Mouse (Mus musculus): ENCODE results near the gene Rapsn.

The Rapsn gene

DNA sequence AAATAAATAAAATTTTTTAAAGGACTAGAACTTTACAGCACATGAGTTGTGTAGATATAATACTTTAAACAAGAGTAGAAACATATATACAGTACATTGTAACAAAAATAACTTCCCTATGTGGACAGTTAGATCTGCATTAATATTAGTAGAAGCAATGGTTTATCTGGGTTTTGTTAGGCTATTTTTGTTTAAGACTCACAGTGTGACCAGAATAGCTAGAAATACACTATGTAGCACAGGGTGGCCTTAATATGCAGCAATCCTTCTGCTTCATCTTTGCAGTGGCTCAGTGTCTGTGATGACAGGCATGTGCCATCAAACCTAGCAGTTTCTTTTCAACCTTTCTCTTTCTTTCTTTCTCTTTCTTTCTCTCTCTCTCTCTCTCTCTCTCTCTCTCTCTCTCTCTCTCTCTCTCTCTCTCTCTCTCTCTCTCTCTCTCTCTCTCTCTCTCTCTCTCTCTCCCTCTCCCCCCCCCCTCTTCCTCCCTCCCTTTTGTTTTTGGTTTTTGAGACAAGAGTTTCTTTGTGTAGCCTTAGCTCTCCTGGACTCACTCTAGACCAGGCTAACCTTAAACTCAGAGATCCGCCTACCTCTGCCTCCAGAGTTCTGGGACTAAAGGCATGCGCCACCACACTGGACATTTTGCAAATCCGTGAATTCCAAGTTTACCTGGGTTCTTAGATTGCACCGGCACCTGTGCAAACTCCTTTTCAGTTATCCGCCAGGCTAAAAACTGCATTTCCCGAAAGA is 17.9 kb downstream of the Rapsn start:
- DNase-seq (ENCODE audit: low spot score), result no peak

DNA sequence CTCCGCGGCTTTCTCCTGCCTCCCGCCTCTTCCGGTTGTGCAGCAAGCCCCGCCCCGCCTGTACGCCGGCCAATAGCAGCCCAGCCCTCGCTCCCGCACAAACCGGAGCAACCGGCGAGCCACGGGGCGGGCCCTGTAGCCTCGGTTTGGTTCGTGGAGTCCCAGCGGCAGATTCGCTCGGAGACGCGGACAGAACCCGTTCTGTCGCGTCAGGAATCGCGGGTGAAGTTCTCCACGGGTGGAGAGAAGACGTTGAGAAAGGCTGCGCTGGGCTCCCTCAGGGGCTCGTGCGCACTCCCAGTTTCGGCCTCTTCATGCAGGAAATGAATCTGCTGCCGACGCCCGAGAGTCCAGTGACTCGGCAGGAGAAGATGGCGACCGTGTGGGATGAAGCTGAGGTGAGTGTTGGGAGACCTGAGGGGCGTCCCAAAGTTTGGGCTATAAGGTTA is 18.5 kb downstream of the Rapsn start, which contains the start of gene Psmc3:
Gene Psmc3, plus strand, starts transcription at position 76 of the 449 bp plus-strand sequence.
- DNase-seq (ENCODE audit: low spot score), result peak; percentile 94

GRCm38 (mm10) chr2:91058435-91058834 is 23.0 kb downstream of the Rapsn start:
- no peak for DNase-seq (ENCODE audit: low spot score)

DNA sequence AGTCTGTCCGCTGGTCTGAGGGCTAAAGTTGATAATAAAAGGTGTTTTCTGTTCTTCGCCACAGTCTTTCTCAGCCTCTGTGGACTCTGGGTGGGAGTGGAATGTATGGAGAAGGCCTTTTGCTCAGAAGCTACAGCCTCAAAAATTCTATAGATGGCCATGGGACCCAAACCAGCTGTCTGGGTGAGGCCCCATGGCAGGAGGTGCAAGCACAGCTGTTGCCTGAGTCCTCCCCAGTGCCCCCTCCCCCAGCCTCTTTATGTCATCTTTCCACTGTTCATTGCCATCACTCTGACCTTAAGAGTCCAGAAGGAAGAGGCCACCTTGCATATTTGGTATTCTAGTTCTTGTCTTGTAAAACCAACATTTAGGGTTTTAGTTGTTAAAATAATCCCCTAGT is 24.0 kb downstream of the Rapsn start:
- DNase-seq (ENCODE audit: low spot score), result no peak

- DNase-seq (ENCODE audit: low spot score), result no peak
Measured at GRCm38 (mm10) chr2:91060544-91061355, 25.3 kb downstream of the Rapsn start.

- DNase-seq (ENCODE audit: low spot score), result no peak
Measured at GRCm38 (mm10) chr2:91061849-91062481, 26.5 kb downstream of the Rapsn start.

DNA sequence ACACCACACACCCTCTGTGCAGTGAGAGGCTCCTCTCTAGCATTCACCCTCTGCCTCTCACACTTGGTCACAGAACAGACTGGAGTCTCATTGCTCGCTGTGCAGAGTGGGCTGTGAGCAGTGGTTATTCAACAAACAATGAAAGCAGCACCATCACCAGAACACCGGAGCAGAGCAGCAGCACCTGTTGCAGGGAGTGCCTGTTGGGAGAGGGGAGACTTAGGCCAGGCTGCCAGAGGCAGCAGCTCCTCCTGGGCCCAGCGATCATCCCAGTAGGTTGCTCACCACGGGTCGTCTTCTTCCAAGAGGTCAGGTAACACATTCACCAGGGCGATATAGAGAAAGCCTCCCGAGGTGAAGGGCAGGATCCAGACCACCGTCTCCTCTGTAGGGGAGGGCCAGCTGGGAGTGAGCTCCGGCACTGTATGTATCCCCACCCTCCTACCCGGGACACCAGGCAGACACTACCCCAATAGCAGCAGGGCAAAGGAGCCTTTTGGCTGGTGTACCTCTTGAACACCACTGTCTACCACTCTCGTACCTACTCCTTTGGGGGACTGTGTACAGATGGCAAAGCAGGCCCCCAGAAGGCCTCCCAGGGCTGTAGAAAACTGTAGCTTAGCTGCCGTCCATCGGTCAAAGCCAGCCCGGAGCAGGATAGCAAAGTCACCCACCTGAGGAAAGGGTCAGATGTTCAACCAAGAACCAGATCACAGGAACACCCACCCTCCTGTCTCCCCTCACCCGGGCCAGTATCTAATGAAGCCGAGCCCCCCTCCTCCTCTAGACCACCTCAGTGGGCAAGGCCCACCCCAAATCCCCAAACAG is 27.6 kb downstream of the Rapsn start:
- DNase-seq (ENCODE audit: low spot score), result no peak

- no peak for DNase-seq (ENCODE audit: low spot score)
Measured at GRCm38 (mm10) chr2:91064211-91064610, 28.8 kb downstream of the Rapsn start.

DNA sequence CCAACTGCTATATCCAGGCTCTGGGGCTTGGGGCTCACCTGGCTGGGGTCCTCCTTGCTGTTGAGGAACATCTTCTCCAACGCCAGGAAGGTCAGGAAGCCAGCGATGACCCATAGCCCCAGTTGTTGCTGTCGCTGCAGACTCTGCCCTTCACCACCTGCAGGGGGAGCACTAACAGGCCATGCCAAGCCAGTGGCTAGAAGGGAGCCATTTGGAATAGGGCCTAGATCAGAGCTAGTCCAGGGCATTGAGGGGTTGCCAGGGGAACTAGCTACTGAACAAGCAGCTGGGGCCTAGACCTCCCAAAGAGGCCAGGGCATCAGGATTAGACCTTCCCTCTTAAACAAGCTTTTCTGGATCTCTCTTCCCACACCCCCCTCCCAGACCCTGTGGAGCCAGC is 30.1 kb downstream of the Rapsn start:
- no peak for DNase-seq (ENCODE audit: low spot score)

GRCm38 (mm10) chr2:91066455-91066854 is 31.0 kb downstream of the Rapsn start:
- DNase-seq (ENCODE audit: low spot score), result no peak

DNA sequence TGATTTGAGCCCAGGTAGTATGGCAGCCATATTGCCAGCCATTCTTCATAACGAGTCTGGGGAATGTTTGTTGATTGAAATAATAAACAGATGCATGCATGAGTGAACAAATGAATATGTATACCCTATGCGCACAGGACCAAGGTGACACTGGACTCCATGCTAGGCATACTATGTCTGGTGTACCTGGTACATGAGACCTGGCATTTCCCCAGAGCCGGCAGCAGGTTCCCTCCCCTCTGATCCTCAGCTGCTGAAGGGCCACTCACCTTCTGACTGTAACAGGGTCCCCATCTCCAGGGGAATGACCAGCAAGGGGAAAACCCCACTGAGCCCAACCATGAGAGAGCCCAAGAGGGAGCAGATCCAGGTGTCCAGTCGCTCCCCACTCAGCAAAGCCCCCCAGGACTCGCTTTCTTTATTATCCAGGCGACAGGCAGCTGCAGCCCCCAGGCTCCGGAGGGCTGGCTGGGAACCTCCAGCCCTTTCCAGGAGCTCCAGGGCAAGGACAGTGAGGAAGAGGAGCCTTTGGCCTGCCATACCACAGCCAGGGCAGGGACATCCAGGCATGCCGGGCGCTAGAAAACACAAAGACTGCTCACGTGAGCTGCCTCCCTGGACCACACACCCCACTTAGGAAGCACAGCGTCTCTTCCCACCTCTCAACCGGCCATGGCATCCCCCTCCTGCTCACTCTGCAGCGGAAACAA is 32.9 kb downstream of the Rapsn start:
- no peak for DNase-seq (ENCODE audit: low spot score)

DNA sequence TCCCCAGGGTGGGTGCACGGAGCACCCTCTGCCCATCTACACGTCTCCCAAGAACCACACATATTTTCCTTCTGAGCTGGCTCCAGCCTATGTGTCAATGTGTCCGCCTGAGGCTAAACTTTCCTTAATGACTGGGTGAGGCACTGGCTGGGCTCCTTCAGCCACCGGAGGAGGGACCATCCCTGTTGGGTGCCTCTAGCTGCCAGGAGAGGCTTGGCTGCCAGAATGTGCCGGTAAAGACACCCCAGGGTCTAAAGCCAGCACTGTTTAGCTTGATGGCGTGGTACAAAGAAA is 33.4 kb downstream of the Rapsn start:
- no peak for DNase-seq (ENCODE audit: low spot score)

DNA sequence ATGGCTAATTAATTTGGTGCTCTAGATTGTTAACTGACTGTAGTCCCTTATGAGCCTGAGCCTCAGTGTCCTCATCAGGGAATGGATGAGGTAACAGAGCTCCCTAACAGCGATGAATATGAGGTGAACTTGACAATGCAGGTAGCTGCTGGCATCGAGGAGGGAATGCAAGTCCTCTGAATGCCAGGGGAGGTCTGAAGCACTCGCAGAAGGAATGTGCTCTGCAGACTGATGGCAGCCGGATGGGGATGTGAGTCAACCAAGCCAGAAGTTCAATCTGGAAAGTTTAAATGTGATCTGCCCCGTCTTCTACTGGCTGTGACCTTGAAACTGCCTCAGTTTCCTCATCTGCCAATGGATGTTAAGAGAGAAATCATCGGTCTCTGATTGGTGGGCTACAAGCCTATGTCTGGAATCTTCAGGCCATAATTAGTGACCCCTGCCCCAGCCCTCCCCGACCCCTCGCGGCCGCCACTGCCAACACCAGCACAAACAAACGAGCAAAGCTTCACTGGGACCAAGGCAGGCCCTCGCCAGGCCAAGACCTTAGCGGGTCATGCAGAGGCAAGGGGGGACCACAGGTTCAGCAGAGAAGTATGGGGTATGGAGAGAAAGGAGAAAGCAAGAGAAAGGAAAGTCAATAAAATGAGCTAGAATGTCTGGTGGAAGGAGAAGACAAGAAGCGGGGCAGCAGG is 34.0 kb downstream of the Rapsn start:
- no peak for DNase-seq (ENCODE audit: low spot score)

DNA sequence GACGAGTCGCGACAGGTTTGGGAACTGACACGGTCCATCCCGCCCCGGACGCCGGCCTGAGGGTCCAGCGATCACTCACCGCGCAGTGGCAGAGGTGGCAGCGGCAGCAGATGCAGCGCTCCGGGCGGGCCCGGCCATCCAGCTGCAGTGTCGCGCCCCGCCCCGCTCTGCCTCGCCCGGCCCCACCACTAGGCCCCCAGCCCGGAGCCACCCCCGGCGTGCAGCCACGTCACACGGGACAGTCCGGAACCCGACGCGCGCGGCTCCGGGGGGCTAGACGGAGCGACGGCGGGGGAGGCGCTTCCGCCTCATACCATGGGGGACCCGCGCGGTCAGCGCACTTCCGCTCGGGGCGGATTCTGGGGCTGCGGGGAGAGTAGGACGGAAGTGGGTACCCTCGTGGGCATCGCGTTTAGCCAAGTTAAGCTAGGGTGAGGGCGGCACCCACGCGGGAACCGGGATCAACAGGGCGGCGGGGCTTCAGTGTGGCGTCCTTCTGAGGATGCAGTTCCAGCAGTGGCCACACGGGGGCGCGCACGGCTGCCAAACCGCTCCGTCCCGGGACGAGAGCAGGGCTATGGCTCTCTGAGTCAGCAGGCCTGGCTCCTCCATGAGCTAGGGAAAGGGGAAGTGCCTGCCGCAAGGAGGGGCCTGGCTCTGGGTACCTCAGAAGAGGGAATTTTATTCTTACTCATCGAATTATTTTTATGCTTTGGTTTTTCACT is 34.8 kb downstream of the Rapsn start, which contains the start of gene Slc39a13:
Gene Slc39a13, minus strand, starts transcription at position 342 of the 725 bp plus-strand sequence.
- peak; percentile 95 for DNase-seq (ENCODE audit: low spot score)

DNA sequence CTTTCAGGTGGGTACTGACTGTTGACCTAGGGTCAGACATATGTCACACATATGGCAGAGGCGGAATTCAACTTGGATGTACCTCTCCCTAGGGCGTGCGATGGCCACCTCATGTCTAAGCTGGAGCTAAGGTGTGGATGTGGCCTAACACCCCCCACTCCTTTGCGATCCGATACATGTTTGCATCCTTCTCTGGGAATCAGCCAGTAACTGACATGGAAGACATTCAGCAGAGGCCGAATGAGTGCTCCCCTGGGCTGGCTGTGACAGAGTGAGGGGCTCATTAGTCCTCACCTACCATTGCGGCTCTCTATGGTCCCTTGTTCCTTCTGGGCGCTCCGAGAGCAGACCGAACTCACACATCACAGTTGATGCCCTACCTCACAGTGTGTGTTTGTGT is 35.6 kb downstream of the Rapsn start:
- no peak for DNase-seq (ENCODE audit: low spot score)

GRCm38 (mm10) chr2:91072092-91072491 is 36.7 kb downstream of the Rapsn start:
- no peak for DNase-seq (ENCODE audit: low spot score)

GRCm38 (mm10) chr2:91077957-91078313 is 42.5 kb downstream of the Rapsn start:
- no peak for DNase-seq (ENCODE audit: low spot score)

DNA sequence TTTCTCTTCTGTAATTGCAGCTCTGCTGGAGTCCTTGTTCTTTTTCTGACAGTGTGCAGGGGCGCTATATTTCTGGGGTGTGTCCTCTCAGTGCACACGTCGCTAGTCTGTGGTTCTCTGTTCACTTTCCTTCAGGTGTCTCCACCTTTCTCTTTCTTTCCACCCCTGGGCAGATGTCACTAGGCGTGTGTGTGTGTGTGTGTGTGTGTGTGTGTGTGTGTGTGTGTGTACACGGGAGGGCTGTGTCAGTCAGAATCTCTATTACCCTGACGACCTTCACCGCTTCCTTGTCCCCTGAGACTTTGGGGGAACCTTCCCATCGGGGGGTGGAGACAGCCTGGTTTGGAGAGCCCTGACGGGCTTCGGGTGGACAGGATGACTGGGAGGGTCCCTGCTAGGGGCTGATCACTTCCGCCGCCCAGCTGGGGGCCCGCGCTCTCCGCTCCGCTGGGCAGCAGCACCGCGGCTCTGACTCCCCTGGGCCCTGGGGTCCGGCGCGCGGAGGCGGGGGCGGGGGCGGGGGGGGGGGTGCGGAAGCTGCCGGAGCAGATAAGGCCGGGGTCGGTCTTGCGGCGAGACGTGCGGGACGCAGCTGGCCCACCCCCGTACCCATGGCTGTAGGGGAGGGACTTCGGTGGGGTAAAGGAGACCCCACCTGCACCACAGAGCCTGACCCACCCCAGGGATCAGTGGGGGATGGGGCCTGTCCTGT is 43.0 kb downstream of the Rapsn start:
- no peak for DNase-seq (ENCODE audit: low spot score)

DNA sequence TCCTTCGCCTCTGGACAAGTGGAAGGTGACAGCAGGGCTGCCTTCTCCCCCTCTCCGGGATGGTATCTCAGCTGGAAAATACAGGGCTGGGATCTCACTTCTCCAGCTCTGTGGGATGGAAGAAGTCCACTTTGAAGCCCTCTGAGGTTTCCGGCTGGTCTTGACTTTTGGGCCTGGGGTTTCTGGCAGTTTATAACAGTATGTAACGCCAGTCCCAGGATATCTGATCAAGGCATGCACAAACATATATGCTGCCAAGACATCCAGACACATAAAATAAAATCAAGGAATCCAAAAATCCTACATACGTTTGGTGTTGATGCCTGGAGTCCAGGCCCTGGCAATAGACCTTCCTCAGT is 43.6 kb downstream of the Rapsn start:
- DNase-seq (ENCODE audit: low spot score), result no peak

All from ovary, adult 18-20 months (tissue).